Mouse (Mus musculus) thymus, postnatal 14 days (tissue): Measurements from ENCODE around the gene Rora.
A peak's percentile ranks its signal among the peaks of the same experiment; 100 is the strongest.

Experiments used
- DNase-seq: peaks from one replicate; pipeline ENCODE4 v3.0.0; 2021

Rora gene

DNA sequence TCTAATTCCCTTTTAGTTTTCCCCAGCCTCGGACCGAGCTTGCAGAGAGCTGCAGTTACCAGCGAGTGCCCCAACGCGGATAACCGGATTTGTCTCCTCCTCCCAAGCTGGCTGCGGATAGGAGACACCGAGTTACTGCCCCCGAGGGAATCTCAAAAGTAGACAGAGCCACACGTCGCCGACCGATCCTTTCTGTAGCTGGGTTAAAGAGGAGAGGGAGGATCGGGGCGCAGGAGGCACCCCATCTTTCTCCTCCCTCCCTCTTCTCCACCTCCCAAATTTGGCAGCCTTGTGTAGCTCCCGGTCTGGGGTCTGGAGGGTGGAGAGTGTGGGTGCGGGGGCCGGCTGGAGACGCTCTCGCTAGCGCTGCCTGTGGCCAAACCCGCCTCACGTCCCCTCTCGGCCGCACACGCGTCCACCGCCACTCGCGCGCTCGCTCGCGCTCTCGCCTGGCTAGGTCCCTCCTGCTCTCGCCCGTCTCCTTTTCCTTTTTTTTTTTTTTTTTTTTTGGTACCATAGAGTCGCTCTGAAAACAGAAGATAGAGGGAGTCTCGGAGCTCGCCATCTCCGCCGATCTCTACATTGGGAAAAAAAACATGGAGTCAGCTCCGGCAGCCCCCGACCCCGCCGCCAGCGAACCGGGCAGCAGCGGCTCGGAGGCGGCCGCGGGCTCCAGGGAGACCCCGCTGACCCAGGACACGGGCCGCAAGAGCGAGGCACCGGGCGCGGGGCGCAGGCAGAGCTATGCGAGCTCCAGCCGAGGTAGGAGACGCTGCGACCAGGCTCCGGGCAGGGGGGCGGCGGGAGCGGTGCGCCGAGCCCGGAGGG is at the start of gene Rora:
Gene Rora, plus strand, starts transcription at position 576 of the 828 bp plus-strand sequence.
- no peak for DNase-seq

DNA sequence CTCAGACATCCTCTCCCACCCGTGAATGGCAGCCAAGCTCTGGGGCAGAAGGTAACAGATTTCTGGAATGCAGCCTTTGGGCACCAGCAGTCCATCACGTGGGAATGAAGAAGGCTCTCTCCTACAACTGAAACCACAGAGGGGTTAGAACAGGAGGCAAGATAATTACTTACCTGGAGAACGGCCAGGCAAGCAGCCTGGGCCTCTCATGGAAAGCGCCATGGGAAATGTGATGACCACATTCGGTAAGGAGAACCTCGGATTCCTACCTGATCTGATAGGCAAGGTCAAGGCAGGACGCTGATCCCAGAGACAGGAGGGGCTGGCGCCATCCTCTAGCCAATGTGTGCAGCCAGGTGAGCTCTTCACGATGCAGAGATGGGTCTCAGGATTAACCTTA is 39.6 kb upstream of the Rora start:
- no peak for DNase-seq

DNA sequence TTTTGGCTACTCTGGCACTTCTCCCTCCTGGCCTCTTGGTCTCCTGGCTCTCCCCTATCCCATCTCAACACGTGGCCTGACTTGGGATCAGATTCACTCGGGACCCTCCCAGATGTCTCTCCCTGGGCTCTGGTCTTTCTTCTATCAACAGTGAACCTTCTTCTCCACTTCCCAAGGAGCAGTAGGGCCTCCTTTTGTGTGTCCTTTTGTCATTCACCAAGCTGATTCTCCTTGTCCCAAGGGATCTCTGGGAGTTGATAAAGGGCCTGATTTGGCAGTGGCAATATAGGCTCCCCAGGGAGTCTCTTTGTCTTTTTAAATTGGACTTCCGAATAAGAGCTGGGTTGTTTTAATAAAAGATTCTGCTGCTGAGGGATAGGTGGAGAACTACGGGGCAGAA is 36.5 kb upstream of the Rora start:
- DNase-seq = no peak

DNA sequence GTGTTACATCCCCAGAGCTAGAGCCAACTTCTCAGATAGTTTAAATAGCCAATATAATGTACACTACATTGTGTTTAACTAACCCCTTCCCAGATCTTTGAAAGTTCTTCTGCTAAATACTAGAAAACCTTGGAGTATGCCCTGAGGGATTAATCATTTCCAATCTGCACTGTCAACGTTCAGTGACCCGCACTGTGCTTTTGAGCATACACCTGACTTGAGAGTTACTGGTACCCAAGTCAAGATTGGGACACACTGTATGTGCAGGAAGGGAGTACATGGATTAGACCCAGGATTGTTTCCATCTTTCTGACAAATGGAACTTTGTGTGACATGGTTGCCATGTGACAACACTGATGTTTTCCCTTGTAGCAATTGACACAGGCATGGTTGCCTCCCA is 33.5 kb upstream of the Rora start:
- DNase-seq = no peak

DNA sequence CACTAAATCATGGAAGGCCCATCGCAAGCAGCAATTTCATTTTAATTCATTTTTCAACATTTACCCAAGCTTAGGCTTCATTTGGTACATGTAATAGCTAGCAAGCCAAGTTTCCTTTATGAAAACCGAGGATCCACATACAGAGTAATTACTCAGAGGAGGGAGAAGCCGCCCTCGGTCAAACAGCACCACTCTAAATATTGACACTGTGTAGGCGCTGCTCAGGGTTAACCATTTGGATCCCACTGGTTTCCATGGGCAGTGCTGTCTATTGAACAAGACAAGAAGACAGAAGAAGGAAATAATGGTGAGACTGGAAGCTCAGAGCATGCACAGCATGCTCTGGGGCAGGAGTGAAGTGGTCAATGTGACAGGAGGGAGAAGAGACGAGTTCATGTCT is 33.1 kb upstream of the Rora start:
- no peak for DNase-seq

DNA sequence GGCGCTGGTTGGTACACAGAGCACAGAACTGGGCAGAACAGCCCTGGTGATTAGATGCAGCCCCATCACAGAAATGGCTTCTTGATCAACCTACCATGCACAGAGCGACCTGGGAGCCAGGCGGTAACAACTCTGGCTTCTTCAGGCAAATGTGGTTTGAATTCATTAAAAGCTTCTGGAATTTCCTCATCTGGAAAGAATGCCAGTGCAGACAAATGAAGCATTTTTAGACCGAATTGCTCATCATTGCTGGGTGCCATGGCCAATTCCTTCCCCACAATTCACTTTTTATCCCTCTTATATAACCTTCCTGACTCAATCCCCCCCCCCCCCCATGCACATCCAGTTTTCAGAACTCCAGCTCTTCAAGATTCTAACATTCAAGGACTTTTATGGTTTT is 28.6 kb upstream of the Rora start:
- DNase-seq = no peak

DNA sequence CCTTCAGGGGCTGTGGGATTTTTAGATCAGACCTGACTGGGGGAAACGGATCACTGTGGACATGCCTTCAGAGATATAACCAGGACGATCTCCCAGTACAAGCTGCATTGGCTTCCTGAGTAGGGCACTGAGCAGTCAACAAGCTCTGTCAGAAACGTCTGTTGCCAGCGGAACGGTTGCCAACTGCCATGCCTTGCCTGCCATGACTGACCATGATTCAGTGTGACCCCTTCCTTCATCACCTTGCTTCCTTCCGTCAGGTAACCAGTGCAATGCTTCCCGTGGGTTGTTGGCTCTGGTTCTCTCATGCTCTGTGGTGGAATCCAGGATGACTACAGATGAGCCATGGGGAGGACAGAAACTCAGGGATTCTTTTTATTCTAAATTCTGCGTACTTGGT is 16.3 kb upstream of the Rora start:
- no peak for DNase-seq

DNA sequence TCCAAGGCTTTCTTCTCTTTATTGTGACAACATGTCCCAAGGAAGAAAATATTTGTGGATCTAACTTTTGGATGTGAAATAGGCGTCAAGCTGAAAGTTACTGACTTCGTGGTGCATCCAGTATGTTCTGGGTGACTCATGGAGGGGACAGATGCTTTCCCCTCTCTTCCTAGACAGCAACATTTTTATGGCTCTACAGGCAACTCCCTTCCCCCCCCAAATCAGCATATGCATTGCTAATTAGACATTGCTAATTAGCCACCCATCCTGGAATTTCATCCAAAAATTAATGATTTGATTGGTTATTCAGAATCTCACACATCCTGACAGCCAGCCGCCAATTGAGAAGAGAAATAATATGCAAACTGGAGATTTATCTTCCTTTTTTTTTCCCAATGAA is 12.5 kb upstream of the Rora start:
- DNase-seq = no peak

DNA sequence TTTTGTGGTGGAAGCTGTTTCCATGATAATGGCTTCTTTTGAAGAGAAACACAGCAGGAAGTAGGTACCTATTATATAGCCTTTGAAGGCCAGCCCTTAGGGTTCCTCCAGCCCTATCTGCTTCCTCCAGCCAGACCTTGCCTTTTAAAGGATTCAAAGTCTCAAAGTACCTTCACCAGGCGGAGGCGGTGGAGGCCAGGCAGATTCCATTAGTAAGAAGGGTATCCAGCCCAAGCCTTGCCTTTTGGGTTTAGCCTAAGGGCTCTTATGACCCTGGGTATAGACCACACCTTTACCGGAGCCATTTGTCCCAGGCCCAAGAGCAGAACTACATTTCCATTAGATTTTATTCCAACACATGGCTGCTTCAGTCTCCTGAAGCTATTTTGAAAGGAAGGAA is 5.5 kb upstream of the Rora start:
- DNase-seq = no peak

DNA sequence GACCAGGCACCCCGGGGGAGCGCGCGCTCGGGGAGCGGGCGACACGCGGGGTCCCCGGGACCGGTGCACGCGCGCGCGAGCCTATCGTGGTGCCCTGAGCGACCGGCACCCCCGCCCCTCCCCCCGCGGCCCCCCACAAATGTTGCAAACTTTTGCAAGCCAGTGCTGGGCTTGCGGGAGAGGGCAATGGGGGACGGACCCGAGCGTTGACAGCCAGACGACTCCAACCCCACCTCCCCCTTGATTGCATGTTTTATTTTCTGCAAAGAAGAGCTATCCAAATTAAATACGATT is 400 bp downstream of the Rora start:
- no peak for DNase-seq

DNA sequence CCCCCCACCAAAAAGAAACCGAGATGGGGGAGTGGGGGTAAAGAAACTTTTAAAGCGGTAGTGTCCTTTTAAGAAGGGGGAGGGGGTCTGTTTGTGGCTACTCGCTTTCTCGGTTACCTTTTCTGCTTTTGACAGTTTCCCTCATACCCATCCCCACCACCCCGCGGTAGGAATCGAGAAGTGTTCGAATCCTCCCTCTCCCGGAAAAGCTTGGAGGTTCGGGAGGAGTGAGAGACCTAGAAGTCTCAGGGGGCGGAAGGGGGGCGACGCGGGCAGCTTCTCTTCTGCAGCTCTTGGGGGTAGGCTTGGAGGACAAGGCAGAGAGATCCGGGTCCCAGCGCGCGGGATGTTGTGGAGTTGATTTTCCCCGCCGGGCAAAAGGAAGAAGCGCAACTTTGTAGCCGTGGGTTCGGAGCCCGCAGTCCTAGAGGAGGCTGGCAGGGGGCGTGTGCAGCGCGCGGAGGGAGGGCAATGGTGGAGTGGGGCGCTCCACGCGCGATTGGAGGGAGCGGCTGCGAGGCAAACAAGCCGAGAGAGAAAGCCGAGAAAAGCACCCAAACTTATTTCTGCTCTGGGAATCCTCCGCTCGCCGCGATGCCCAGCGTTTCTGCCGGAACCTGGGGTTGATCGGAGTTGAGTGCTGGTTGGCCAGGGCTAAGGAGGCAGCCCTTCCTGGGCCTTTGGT is 889 bp downstream of the Rora start:
- DNase-seq = no peak

DNA sequence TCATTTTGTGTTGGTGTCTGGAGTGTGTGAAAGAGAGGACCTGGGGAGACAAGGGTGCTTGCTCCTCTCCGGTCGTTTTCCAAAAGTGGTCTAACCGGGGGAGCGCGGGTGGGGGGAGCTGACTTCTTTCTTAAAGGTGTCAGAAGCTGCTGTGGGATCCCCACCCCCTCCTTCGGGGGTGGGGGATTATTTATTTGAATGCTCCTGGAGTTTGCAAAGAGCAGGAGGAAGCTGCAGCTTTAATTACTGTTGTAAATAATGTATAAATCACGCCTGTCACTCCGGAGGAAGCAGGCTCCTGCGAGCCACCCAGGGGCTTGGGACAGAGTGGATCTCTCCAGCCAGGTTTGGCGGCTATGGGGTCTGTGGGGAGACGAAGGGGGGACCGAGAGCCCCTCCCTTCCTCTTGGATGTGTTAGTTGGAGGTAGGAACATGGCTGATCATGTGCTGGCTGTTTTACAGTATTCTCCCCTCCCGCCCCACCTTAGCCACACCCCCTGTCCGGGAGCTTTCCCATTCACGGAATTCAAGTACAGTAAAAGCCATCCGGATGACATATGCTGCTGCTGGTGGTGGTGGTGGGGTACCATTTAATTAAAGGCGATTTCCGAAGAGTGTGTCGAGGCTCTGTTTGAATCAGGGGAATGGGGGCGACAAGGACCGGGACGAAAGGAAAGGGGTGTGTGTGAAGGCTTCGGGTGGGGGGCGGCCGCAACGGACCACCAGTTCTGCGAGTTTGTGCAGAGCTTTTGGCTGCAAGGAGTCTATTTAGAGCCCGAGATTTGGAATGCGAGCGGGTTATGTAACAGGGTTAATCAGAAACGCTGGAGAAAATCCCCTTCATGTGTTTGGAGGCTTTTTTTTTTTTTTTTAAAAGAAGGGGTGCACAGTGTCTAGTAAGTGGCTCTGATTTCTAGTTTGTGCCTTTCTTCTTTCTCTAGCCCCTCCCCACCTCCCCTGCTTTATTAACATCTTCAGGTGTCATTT is 1.7 kb downstream of the Rora start:
- no peak for DNase-seq

DNA sequence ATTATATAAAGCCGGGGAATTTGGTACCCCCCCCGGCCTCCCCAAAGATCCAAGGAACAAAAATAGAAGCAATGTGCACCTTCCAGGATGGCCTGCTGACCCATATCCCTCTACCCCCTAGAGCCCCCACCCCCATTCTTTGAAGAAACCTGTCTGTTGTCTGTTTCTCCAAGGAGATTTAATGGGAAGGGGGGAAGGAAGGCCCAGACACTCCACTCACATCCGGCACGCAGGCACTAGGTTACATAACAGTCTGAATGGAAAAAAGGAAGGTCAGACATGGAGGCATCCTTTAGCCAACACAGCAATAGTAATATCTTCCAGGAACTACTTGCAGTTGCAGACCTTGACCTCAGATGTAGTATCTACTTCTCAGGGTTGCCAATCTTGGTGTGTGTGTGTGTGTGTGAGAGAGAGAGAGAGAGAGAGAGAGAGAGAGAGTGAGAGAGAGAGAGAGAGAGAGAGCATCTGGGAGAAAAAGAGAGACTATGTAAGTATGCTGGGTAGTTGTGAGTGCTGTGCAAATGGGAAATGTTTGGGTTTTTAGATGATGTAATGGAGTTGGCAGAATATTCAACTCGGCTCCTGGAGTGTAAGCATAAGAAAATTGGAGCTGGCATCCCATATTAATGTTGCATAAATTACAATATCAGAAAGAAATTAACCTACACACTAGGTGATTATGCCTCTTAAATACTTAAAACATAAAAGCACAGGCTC is 2.6 kb downstream of the Rora start:
- DNase-seq = no peak

DNA sequence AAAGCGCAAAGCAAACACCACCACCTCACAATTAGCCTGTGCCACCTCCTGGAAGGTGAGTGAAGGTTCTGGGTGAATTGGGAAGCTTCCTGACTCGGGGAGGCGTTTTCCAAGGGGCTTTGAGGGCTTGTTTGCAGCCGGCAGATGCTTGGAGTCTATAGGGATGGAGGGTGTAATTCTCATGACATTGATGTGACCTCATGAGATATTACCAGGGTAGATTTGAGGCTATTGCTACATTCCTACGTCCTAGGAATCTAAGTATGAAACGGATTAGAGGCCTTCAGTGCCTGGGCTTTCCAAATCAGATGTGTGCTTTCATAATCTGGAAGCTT is 3.2 kb downstream of the Rora start:
- no peak for DNase-seq

DNA sequence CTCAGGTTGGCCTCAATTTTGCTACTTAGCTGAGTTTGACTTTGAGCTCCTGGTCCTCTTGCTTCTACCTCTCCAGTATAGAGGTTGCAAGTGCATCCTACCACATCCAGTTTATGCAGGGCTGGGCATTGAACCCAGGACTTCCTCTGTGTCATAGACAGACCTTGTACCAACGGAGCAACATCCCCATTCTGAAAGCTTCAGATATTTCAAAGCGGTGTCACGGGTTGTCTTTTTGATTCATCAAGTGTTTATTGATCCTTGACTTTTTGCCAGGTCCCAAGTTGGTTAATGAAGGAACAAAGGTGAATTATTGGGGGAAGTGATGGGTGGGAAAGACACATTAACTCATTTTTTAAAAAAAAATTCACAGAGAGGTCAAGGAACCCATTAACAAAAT is 17.1 kb downstream of the Rora start:
- DNase-seq = no peak

DNA sequence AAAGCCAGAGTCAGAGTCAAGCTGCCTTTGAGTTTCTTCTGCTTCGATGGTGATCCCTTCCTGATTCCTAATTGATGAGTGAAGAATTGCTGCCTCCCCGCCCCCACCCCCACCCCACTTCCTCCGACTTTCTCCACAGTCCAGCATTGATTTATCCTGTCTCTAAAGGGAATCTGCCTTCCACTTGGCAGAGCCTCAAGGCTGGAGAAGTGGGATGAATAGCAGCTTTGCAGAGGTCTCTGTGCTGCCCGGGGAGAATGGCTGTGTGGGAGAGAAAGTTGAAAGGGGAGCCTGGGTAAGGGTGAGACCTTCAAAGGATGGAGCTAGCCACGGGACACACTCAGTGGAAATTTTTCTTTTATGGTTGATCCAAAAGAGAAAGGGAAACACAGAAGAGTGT is 18.9 kb downstream of the Rora start:
- no peak for DNase-seq

DNA sequence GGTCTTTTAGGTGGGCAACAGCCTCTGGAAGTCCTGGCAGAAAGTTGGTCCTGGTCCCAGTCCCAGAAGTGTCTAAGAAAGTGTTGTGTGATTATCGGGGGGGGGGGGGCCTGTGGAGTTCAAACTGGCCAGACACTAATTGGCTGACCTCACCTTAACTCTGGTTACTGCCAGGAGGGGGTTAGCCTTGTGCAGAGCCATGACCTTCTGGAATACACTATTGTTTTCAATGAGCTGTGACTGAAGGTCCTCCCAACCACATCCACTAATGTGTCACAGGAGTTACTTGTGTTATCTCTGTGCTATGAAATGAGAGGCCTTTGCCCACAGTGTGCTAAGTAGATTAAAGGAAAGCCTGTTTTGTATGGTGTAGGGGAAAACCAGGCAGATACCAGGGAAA is 19.6 kb downstream of the Rora start:
- no peak for DNase-seq

DNA sequence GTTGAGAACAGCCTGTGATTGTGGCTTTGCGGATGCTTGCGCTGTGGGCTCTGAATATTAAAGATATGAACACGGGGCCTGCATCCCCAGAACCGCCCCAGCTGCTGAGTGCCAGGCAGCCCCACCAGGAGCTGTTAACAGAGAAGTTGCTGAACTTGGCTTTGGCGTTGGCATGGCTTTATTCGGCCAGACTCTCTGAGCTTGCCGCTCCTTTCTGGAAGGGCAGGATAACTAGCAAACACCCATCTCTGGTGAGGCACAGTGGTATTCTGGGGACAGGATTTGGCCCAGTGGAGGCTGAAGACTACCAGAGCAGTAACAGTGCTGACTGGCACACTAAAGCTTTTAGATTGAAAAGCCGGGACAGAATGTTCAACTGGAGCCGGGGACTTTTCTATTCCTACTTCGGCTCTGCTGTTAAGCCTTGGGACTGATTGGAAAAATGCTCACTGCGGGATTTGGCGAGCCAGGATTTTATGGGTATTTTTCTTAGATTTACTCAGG is 26.3 kb downstream of the Rora start:
- no peak for DNase-seq

DNA sequence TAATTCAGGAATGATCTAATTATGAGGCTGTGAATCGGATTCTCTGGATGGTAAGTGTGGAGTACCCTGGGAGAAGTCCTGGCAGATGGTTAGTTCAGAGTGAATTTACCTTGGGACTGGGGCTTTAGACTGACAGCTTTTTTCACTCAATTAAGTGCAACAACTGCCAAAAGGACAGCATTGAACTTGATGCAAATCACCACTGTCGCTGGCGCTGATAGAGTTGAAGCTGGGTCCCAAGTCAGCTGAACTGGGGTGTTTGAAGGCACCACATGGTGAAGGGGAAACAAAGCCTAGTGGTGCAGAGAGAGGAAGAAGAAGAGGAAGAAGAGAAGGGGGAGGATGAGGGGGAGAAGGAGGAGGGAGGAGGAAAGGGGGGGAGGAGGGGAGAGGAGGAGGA is 30.4 kb downstream of the Rora start:
- no peak for DNase-seq

DNA sequence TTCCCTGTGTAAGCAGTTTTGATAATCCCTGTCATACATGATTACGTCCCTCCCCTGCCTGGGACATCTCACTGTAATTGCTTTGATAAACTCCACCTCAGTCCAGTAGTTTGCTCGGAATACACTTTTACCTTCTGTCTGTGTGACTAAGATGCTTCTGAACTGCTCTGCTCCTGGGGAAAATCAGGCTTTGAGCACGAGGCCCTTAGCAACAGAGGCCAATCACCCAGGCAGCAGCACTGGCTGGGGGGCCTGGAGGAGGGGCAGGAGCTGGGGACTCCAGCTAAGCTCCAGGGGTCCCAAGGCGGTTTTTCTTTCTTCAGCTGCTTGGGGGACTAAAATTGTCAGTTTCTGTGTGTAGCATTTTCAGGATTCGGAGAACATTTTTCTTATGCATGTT is 32.0 kb downstream of the Rora start:
- DNase-seq = no peak

DNA sequence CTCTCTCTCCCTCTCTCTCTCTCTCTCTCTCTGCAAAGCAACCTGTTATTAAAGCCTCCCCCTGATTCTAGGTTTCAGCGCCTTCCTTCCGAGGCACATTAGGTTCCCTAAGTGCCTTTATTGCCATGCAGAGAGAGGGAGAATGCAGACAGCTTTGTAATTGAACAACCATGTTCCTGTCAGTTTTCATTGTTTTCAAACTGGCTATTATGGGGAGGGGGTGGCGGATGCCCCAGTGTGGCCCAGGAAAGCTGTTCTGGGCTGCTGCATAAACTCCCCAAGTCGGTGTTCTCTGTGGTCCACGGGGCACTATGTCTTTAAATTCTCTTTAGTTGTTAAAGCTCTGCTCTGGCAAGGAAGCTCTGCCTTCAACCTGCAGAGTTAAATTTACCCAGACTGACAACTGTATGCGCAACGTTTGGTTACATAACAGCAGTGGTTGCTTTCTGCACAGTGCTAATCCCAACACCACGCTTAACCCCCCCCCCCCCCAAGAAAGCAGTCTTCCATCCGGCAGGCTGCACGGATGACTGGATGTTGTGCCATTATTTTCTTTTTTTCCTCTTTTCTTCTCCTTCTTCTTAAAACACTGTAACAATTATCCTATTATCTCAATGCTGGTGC is 33.8 kb downstream of the Rora start:
- DNase-seq = no peak

DNA sequence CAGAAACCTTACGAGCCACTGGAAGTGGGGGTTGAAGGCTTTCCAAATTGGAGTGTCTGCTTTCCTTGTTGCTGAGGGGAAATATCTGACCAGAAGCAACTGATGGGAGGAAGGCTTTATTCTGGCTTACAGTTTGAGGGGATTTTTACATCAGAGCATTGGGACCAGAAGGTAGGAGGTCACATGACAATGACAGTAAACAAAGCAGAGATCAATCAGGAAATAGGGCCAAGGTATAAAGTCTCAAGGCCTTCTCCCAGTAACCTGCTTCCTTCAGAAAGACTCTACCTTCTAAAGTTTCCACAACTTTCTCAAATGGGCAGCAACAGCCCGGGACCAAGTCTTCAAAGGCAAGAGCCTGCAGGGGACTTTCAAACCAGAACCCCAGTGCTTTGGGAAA is 34.6 kb downstream of the Rora start:
- no peak for DNase-seq

DNA sequence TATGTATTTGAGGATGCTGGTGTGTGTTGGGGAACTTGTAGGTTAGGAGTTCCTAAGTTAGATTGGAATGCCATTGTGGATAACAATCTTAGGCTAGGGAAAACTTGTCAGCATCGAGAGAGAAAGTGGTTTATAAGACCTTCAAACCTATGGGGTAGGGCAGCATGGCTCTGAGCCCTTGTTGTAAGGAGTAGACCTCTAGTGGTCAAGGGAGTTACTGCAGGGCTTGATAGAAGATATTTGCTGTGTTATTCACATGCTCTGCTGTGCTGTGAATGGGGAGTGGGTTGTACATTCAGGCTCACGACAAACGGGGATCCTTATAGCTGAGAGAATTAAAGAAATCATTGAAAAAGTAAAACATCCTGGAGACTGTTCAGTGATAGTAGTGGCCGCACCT is 35.8 kb downstream of the Rora start:
- DNase-seq = peak; percentile 34
